Comparison of ENCODE assay signal across 8 mouse cellular contexts in genomic region chr17:35821439-35822430, GRCm38 (mm10). TPM values are rescaled to one million over a fixed set of nuclear protein-coding genes. Genes with fewer than 3 reads are reported as not detected.
DNase-seq lines count a peak whose midpoint lies in the region; ATAC-seq and TF ChIP-seq lines count a peak whose summit lies in the region.

Gene Ier3 (plus strand): TSS chr17:35821684.

- ATAC-seq in CD4-positive, CD25-positive, alpha-beta regulatory T cell, adult 4 months: peak; percentile 21
- ATAC-seq in heart, embryonic 13.5 days (ENCODE audit: extremely low read depth, insufficient number of reproducible peaks, low FRiP score, low TSS enrichment): peak; percentile 11; the same call in 1 of the 2 replicates
- peak; percentile 67 for ATAC-seq in kidney, postnatal 0 days (replicated peaks; ENCODE audit: low FRiP score, low read depth)
- peak; percentile 69 for ATAC-seq in lung, embryonic 14.5 days (ENCODE audit: insufficient read depth)
- ATAC-seq in neural tube, embryonic 15.5 days (ENCODE audit: low FRiP score): 0 out of 2 replicates have a peak, but pooled peaks have one; percentile 7

- peaks cover 74% of the 10 kb centered on the region for H3K4me1 ChIP-seq in erythroblast, embryonic 14.5 days (ENCODE audit: control insufficient read depth)
- H3K4me1 ChIP-seq in heart, embryonic 13.5 days: peaks cover 36% of the 10 kb centered on the region
- peaks cover 13% of the 10 kb centered on the region for H3K4me1 ChIP-seq in kidney, postnatal 0 days (replicated peaks; ENCODE audit: insufficient read depth, low read length)
- peaks cover 13% of the 10 kb centered on the region for H3K4me1 ChIP-seq in lung, embryonic 14.5 days (ENCODE audit: insufficient read depth)
- peaks cover 41% of the 10 kb centered on the region for H3K4me1 ChIP-seq in neural tube, embryonic 15.5 days

- H3K4me2 ChIP-seq in heart, embryonic 13.5 days: peak within 1 kb of the TSS; percentile 88
- peak within 1 kb of the TSS; percentile 94 for H3K4me2 ChIP-seq in kidney, postnatal 0 days (ENCODE audit: low read length)
- H3K4me2 ChIP-seq in lung, embryonic 14.5 days: peak within 1 kb of the TSS; percentile 98
- H3K4me2 ChIP-seq in neural tube, embryonic 15.5 days: peak within 1 kb of the TSS; percentile 94

- TF ChIP-seq CTCF in kidney, postnatal 0 days (IDR thresholded peaks at IDR 0.05; ENCODE audit: low read depth): no peak
- no peak for TF ChIP-seq CTCF in lung, embryonic 14.5 days (IDR thresholded peaks at IDR 0.05; ENCODE audit: low read depth)

- H3K9ac ChIP-seq in heart, embryonic 13.5 days: peak within 1 kb of the TSS; percentile 94
- peak within 1 kb of the TSS; percentile 82 for H3K9ac ChIP-seq in kidney, postnatal 0 days (ENCODE audit: low read depth, low read length)
- peak within 1 kb of the TSS; percentile 54 for H3K9ac ChIP-seq in lung, embryonic 14.5 days
- H3K9ac ChIP-seq in neural tube, embryonic 15.5 days (replicated peaks): peak within 1 kb of the TSS; percentile 73

- peak within 1 kb of the TSS; percentile 86 for H3K4me3 ChIP-seq in erythroblast, embryonic 14.5 days (replicated peaks)
- H3K4me3 ChIP-seq in heart, embryonic 13.5 days: peak within 1 kb of the TSS; percentile 87
- peak within 1 kb of the TSS; percentile 70 for H3K4me3 ChIP-seq in kidney, postnatal 0 days (replicated peaks; ENCODE audit: low read depth, low read length)
- H3K4me3 ChIP-seq in lung, embryonic 14.5 days (ENCODE audit: low read depth, low read length): peak within 1 kb of the TSS; percentile 61
- H3K4me3 ChIP-seq in neural tube, embryonic 15.5 days (replicated peaks): peak within 1 kb of the TSS; percentile 77

- no peaks in the 10 kb centered on the region for H3K9me3 ChIP-seq in erythroblast, embryonic 14.5 days (ENCODE audit: control insufficient read depth, low read length)
- H3K9me3 ChIP-seq in heart, embryonic 13.5 days: no peaks in the 10 kb centered on the region
- no peaks in the 10 kb centered on the region for H3K9me3 ChIP-seq in kidney, postnatal 0 days (replicated peaks; ENCODE audit: low read length)
- H3K9me3 ChIP-seq in lung, embryonic 14.5 days (ENCODE audit: low read depth, low read length): no peaks in the 10 kb centered on the region
- H3K9me3 ChIP-seq in neural tube, embryonic 15.5 days (replicated peaks): no peaks in the 10 kb centered on the region

- peak within 1 kb of the TSS; percentile 89 for H3K27ac ChIP-seq in heart, embryonic 13.5 days (replicated peaks)
- peak within 1 kb of the TSS; percentile 87 for H3K27ac ChIP-seq in kidney, postnatal 0 days
- H3K27ac ChIP-seq in lung, embryonic 14.5 days (ENCODE audit: low read depth): peak within 1 kb of the TSS; percentile 72
- H3K27ac ChIP-seq in neural tube, embryonic 15.5 days (replicated peaks): peak within 1 kb of the TSS; percentile 88

- DNase-seq in adrenal gland, postnatal 36 days: peak; percentile 91 to 92
- peak; percentile 95 for DNase-seq in kidney, postnatal 0 days (ENCODE audit: low spot score)
- peak; percentile 93 for DNase-seq in lung, embryonic 14.5 days
- DNase-seq in thymus, postnatal 10 days (ENCODE audit: low spot score in 2 of 2): peak; percentile 30 to 37

- peaks cover 13% of the 10 kb centered on the region for H3K27me3 ChIP-seq in erythroblast, embryonic 14.5 days (ENCODE audit: control insufficient read depth)
- H3K27me3 ChIP-seq in heart, embryonic 13.5 days (replicated peaks): no peaks in the 10 kb centered on the region
- H3K27me3 ChIP-seq in kidney, postnatal 0 days (ENCODE audit: insufficient read depth, low read length): no peaks in the 10 kb centered on the region
- H3K27me3 ChIP-seq in lung, embryonic 14.5 days (ENCODE audit: insufficient read depth, low read length): no peaks in the 10 kb centered on the region
- H3K27me3 ChIP-seq in neural tube, embryonic 15.5 days (replicated peaks): 0 out of 2 replicates have a peak, but pooled peaks cover 8% of the 10 kb centered on the region

- WGBS in heart, embryonic 13.5 days: under 1% methylated on average over 62 of the region's 62 CpGs
- WGBS in kidney, postnatal 0 days: under 1% methylated on average over 62 of the region's 62 CpGs
- WGBS in lung, embryonic 14.5 days: under 1% methylated on average over 62 of the region's 62 CpGs
- WGBS in neural tube, embryonic 15.5 days: under 1% methylated on average over 62 of the region's 62 CpGs

- peaks cover 26% of the 10 kb centered on the region for H3K36me3 ChIP-seq in erythroblast, embryonic 14.5 days (ENCODE audit: control insufficient read depth)
- H3K36me3 ChIP-seq in heart, embryonic 13.5 days: peaks cover 23% of the 10 kb centered on the region
- 0 out of 2 replicates have a peak, but pooled peaks cover 10% of the 10 kb centered on the region for H3K36me3 ChIP-seq in kidney, postnatal 0 days (ENCODE audit: insufficient read depth, low read length)
- peaks cover 13% of the 10 kb centered on the region; the same call in 1 of the 2 replicates for H3K36me3 ChIP-seq in lung, embryonic 14.5 days (ENCODE audit: insufficient read depth)
- peaks cover 14% of the 10 kb centered on the region for H3K36me3 ChIP-seq in neural tube, embryonic 15.5 days

RNA-seq across cellular contexts. Expression of gene Ier3, which starts in this region (rescaled TPM):
- 1 to 10 TPM; 1.1 to 1.9 TPM for polyA plus RNA-seq in CD4-positive, CD25-positive, alpha-beta regulatory T cell, adult 4 months (2017; shearing (Covaris generic))
- total RNA-seq in adrenal gland, postnatal 36 days (2021): 10 to 100 TPM; 19.2 to 36.5 TPM
- polyA plus RNA-seq in erythroblast, embryonic 14.5 days (2012): 14.0 and 14.8 TPM in 2 replicates
- polyA plus RNA-seq in heart, embryonic 13.5 days (2015; fragmentation: Nextera tagmentation; extraction: Ambion mirVana): 41.7 and 49.9 TPM in 2 replicates
- polyA plus RNA-seq in kidney, postnatal 0 days (2015; fragmentation: Nextera tagmentation; extraction: Ambion mirVana): 83.6 and 93.1 TPM in 2 replicates
- 5.0 and 7.1 TPM in 2 replicates for polyA plus RNA-seq in lung, embryonic 14.5 days (2014; fragmentation: Nextera tagmentation; extraction: Ambion mirVana)
- polyA plus RNA-seq in neural tube, embryonic 15.5 days (2015; fragmentation: Nextera tagmentation; extraction: Ambion mirVana): 14.9 and 15.5 TPM in 2 replicates

Comparison
In these comparisons a context has a peak if more than half of its experiments do, and no peak if none do; other contexts are left out.
1. Peak in every context shown above with its lines: DNase-seq, ATAC-seq, H3K4me3 ChIP-seq and H3K27ac ChIP-seq.
2. ATAC-seq: peak in every context shown above with its lines; median percentile 69 in lung, embryonic 14.5 days; 67 in kidney, postnatal 0 days; 21 in CD4-positive, CD25-positive, alpha-beta regulatory T cell, adult 4 months; 11 in heart, embryonic 13.5 days; 7 in neural tube, embryonic 15.5 days.
3. DNase-seq: peak in every context shown above with its lines; median percentile 95 in kidney, postnatal 0 days; 93 in lung, embryonic 14.5 days; 92 in adrenal gland, postnatal 36 days; 34 in thymus, postnatal 10 days.